Mouse (Mus musculus): ENCODE measurements around the gene Ndufaf8.

DNA sequence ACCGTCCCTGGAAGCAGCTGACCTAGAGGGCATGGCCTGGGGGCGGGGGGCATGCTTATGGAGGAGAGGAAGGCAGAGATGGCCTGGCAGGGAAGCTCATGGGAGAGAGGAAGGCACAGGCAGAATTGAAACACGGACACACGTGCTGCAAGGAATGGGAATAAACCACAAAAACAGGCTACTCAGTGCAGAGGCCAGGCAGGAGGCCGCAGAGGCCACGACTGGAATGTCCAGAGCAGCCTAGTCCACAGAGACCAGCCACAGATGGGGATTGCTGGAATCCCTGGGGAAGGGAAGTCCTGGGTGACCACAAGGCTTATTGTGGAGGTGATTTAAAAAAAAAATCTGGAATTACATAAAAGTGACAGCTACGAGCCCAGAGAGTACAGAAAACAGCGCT lies 49.7 kb upstream of the Ndufaf8 start:
- TF ChIP-seq EP300 (IDR thresholded peaks at IDR 0.05; ENCODE audit: low read depth): no peak
- TF ChIP-seq CTCF (IDR thresholded peaks at IDR 0.05; ENCODE audit: low read depth): no peak
